Mouse (Mus musculus) spleen, adult 2 months (tissue): ENCODE measurements at regions not wholly inside any gene's neighbourhood (a gene's known extent, or its start where the extent isn't known, plus 50 kb on each side); places are given as distances from the start of the nearest gene placed in this dataset.
A peak's percentile ranks its signal among the peaks of the same experiment; 100 is the strongest.
"Not testable (repeated sequence)": the region's sequence is repeated elsewhere in the genome, so short reads cannot be mapped to it uniquely, and the experiment has no call there.

Experiments used
- DNase-seq, 2 experiments: peaks; one replicate each; pipeline versions ENCODE4 v3.0.0 to v3.0.0-alpha.2; 2012 to 2021; ENCODE audit warnings: low spot score in 2 of 2, low read depth in 1 of 2
- H3K27ac ChIP-seq: fragments of 200-500 bp; 2 replicates; pipeline ENCODE4 v1.5.1; 2012; ENCODE audit warnings: low read length, inconsistent platforms; ENCODE audit not compliant: insufficient read depth
- H3K27me3 ChIP-seq: fragments of 200-500 bp; 2 replicates; pipeline ENCODE4 v1.6.1; 2012; ENCODE audit warnings: mild to moderate bottlenecking, moderate library complexity, low read length, inconsistent platforms; ENCODE audit not compliant: control insufficient read depth, insufficient read depth
- H3K36me3 ChIP-seq: fragments of 200-500 bp; 2 replicates; pipeline ENCODE4 v1.6.1; 2012; ENCODE audit warnings: mild to moderate bottlenecking, low read length, inconsistent platforms; ENCODE audit not compliant: control insufficient read depth, insufficient read depth
- H3K4me1 ChIP-seq: fragments of 200-500 bp; 2 replicates; pipeline ENCODE4 v1.6.1; 2011; ENCODE audit warnings: inconsistent platforms; ENCODE audit not compliant: control insufficient read depth, insufficient read depth, insufficient read length
- H3K4me3 ChIP-seq: fragments of 200-500 bp; 2 replicates; pipeline ENCODE4 v1.5.1; 2011; ENCODE audit warnings: mild to moderate bottlenecking, inconsistent platforms; ENCODE audit not compliant: insufficient read depth, insufficient read length; ENCODE audit errors: extremely low read depth
- CTCF ChIP-seq: fragments of 200-500 bp; IDR thresholded peaks from 2 replicates; pipeline ENCODE4 v1.5.1; 2011; ENCODE audit warnings: mild to moderate bottlenecking, inconsistent platforms; ENCODE audit not compliant: insufficient read depth, insufficient read length, insufficient replicate concordance; ENCODE audit errors: extremely low read depth
- POLR2A ChIP-seq: fragments of 200-500 bp; IDR thresholded peaks from 2 replicates; pipeline ENCODE4 v1.6.1; 2011; ENCODE audit warnings: low read depth, low read length, inconsistent platforms
- WGBS: fragments of 180-500 bp; shearing (Covaris S2); methylation state at CpG from one replicate; pipeline ENCODE4 v1.1.7; 2018; 5-methylcytosine and 5-hydroxymethylcytosine counted together

GRCm38 (mm10) chr3:78978781-78979180 lies 307.5 kb downstream of the Rapgef2 start:
- no peak for TF ChIP-seq POLR2A
- no peak for TF ChIP-seq CTCF
- Histone ChIP-seq H3K27ac (no peak overlapping the region), H3K4me3 (no peak overlapping the region), H3K27me3 (no peaks in the 10 kb centered on the region), H3K4me1 (no peaks in the 10 kb centered on the region), H3K36me3 (no peaks in the 10 kb centered on the region)
- no peak for DNase-seq
- 87% methylated on average over 4 of the region's 4 CpGs for WGBS

GRCm38 (mm10) chr3:78966683-78967549 lies 319.4 kb downstream of the Rapgef2 start:
- not testable (repeated sequence) for H3K27me3 ChIP-seq, H3K4me1 ChIP-seq, H3K27ac ChIP-seq, H3K36me3 ChIP-seq, DNase-seq
- peak overlapping the region; percentile 30 for H3K4me3 ChIP-seq
- WGBS = 5% methylated on average over 48 of the region's 57 CpGs

- no peak for TF ChIP-seq POLR2A
- TF ChIP-seq CTCF = no peak
- peak in 1 of 2 experiments; percentile 8 for DNase-seq
- WGBS = 14% methylated on average over 9 of the region's 9 CpGs
These were observed 322.0 kb downstream of the Rapgef2 start for GRCm38 (mm10) chr3:78964231-78964858.

GRCm38 (mm10) chr3:78958781-78959180 lies 327.5 kb downstream of the Rapgef2 start:
- H3K27ac ChIP-seq = no peak overlapping the region
- peak in 1 of 2 experiments; percentile 25 for DNase-seq

More at GRCm38 (mm10) chr3:78964231-78964858, 322.0 kb downstream of the Rapgef2 start:
- no peak overlapping the region for H3K27ac ChIP-seq
- no peaks in the 10 kb centered on the region for H3K36me3 ChIP-seq
- H3K27me3 ChIP-seq = peaks cover 2% of the 10 kb centered on the region
- H3K4me3 ChIP-seq = no peak overlapping the region
- H3K4me1 ChIP-seq = no peaks in the 10 kb centered on the region

GRCm38 (mm10) chr3:78955364-78955763 lies 331.0 kb downstream of the Rapgef2 start:
- Histone ChIP-seq H3K4me1 (no peaks in the 10 kb centered on the region), H3K36me3 (no peaks in the 10 kb centered on the region), H3K27ac (no peak overlapping the region), H3K4me3 (no peak overlapping the region), H3K27me3 (0 out of 2 replicates have a peak, but pooled peaks cover 2% of the 10 kb centered on the region)
- DNase-seq = no peak
- 89% methylated on average over 7 of the region's 7 CpGs for WGBS
- TF ChIP-seq POLR2A (no peak), CTCF (no peak)

More at GRCm38 (mm10) chr3:78958781-78959180, 327.5 kb downstream of the Rapgef2 start:
- H3K4me3 ChIP-seq = no peak overlapping the region
- H3K36me3 ChIP-seq = no peaks in the 10 kb centered on the region
- WGBS = 33% methylated on average over 1 of the region's 1 CpGs
- TF ChIP-seq POLR2A = no peak
- peak; percentile 48; the same call in 1 of the 2 replicates for TF ChIP-seq CTCF
- H3K4me1 ChIP-seq = no peaks in the 10 kb centered on the region
- 0 out of 2 replicates have a peak, but pooled peaks cover 2% of the 10 kb centered on the region for H3K27me3 ChIP-seq

GRCm38 (mm10) chr3:78949385-78949784 lies 336.9 kb downstream of the Rapgef2 start:
- H3K27ac ChIP-seq, DNase-seq, H3K36me3 ChIP-seq, H3K4me1 ChIP-seq, H3K27me3 ChIP-seq, H3K4me3 ChIP-seq: not testable (repeated sequence)
- WGBS = 74% methylated on average over 6 of the region's 7 CpGs

- TF ChIP-seq POLR2A (no peak), CTCF (no peak)
- no peak overlapping the region for H3K27ac ChIP-seq
These were observed 337.6 kb downstream of the Rapgef2 start for GRCm38 (mm10) chr3:78948700-78949099.

More at GRCm38 (mm10) chr3:78948700-78949099, 337.6 kb downstream of the Rapgef2 start:
- H3K4me3 ChIP-seq = no peak overlapping the region
- no peaks in the 10 kb centered on the region for H3K36me3 ChIP-seq
- no peaks in the 10 kb centered on the region for H3K4me1 ChIP-seq
- no peaks in the 10 kb centered on the region for H3K27me3 ChIP-seq
- DNase-seq = no peak
- 87% methylated on average over 9 of the region's 9 CpGs for WGBS
